Mouse (Mus musculus) naive thymus-derived CD4-positive, alpha-beta T cell, adult 2 months (primary cell): ENCODE measurements around the gene Ccni.

ENCODE experiments used
- DNase-seq: peaks from one replicate; pipeline ENCODE4 v3.0.0-alpha.2; 2011; ENCODE audit warnings: low read depth

The Ccni gene

DNA sequence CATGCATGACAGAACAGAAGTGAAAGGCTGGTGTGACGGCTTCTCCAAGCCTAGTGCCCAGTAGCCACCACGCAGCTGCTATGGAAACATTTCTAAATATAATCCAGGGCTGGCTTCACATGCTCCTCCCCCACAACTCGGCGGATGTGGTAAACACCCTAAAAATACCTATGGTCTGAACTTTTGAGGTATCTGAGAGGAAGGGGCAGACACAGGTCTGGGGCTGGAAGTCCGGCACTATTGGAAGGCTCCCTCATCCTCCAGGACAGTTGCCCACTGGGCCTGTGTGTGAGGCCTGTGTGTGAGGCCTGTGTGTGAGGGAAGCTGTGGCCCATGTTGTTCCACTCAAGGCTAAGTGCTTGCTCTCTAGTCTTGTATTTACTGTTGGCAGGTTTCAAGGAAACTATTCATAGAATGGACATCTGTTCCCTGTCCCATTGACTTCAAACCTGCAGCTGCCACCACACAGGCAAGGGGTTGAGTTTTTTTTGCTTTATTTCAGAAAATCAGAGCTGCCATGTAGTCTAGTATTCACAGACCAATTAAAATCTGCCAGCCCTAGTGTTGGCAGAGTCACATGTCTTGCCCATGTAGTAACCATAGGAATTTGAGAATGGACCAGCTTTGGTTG lies 69.2 kb downstream of the Ccni start:
- peak; percentile 66 for DNase-seq

GRCm38 (mm10) chr5:93135368-93136107 lies 70.8 kb downstream of the Ccni start:
- DNase-seq: peak; percentile 27

DNA sequence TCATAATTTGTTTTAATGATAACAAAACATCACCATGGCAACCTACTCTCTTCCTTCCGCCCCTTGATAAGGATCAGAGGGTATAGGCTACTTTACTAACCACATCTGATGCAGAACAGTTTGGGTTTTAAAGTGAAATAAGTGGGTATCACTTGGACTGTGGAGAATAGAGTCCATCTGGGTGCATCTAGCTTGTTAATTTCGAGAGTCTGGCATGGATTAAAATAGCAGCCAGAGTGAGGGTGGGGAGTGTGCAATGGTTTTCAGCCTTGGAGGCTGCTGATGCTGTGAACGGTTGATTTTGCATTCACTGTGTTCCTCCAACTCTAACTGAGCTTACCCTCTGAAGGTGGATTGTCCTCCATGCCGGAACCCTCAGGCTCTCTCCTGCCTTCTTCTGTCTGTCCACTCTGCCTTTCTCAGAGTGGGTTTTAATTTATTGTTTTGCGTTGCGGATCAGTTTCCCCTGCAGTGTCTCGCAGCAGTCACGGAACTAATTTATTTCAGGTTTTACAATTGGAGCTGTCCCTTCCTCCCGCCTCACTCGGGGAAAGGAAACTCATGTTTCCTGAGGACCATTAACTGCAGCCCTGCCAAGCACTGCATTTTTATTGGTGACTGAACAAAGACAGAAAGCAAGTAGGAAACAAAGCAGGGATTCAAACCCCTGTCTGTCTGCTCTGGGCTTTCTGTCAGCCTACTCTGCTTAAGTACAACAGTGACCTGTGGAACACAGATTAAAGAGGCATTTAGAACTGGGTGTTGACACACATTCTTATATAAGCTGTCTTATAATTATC lies 72.7 kb downstream of the Ccni start:
- peak; percentile 47 for DNase-seq
